Comparison of ENCODE assay signal across 9 mouse cellular contexts in genomic region chr16:91512161-91512787, GRCm38 (mm10). TPM values are rescaled to one million over a fixed set of nuclear protein-coding genes. Genes with fewer than 3 reads are reported as not detected.
DNase-seq lines count a peak whose midpoint lies in the region; ATAC-seq and TF ChIP-seq lines count a peak whose summit lies in the region.
"Had no signal": no experiment of that assay in that cellular context is flagged by ENCODE, and none has a peak within 500 bp of the region (broad histone marks: within the 10 kb centered on the region; RNA-seq: fewer than 3 reads in every experiment).

No protein-coding gene starts in this region.

- intact Hi-C loops in gastrocnemius, postnatal 14 days (cut with DNase I; ENCODE audit: low total_unique reads), result loop anchor here (5.0 kb wide), 1 partner anchor 50 kb away; no protein-coding TSS in a partner anchor

- H3K36me3 ChIP-seq in limb, embryonic 10.5 days, result peaks cover 6% of the 10 kb centered on the region
- H3K36me3 ChIP-seq in midbrain, postnatal 0 days (ENCODE audit: insufficient read depth, low read length), result peaks cover 5% of the 10 kb centered on the region; the same call in 1 of the 2 replicates

- peak; percentile 97 for TF ChIP-seq CTCF in cortical plate, adult 2 months (IDR thresholded peaks at IDR 0.05; ENCODE audit: extremely low read depth, insufficient read depth, low read length)
- TF ChIP-seq CTCF in midbrain, postnatal 0 days (IDR thresholded peaks at IDR 0.05), result peak; percentile 98

- H3K27ac ChIP-seq in cortical plate, adult 2 months (ENCODE audit: insufficient read depth, low read length), result no peak overlapping the region
- H3K27ac ChIP-seq in limb, embryonic 10.5 days, result no peak overlapping the region
- H3K27ac ChIP-seq in midbrain, postnatal 0 days (ENCODE audit: low read depth, low read length), result no peak overlapping the region
- H3K27ac ChIP-seq: embryonic facial prominence, embryonic 13.5 days had no signal

- 37% methylated on average over 7 of the region's 7 CpGs for WGBS in limb, embryonic 10.5 days
- WGBS in midbrain, postnatal 0 days, result 35% methylated on average over 7 of the region's 7 CpGs

- no peak overlapping the region for H3K4me3 ChIP-seq in cortical plate, adult 2 months (ENCODE audit: insufficient read depth, low read length)
- no peak overlapping the region for H3K4me3 ChIP-seq in limb, embryonic 10.5 days
- H3K4me3 ChIP-seq in midbrain, postnatal 0 days (ENCODE audit: low read depth, low read length), result no peak overlapping the region
- H3K4me3 ChIP-seq: embryonic facial prominence, embryonic 13.5 days had no signal

- ATAC-seq in midbrain, postnatal 0 days (ENCODE audit: low FRiP score), result no peak

- TF ChIP-seq POLR2A in cortical plate, adult 2 months (IDR thresholded peaks at IDR 0.05; ENCODE audit: extremely low read depth, insufficient read depth, low read length), result no peak

- H3K4me2 ChIP-seq in midbrain, postnatal 0 days (ENCODE audit: low read depth, low read length, poor library complexity, severe bottlenecking), result no peak overlapping the region
- H3K4me2 ChIP-seq: embryonic facial prominence, embryonic 13.5 days had no signal

- H3K9ac ChIP-seq in midbrain, postnatal 0 days (replicated peaks; ENCODE audit: low read length, poor library complexity, severe bottlenecking), result no peak overlapping the region
- H3K9ac ChIP-seq: embryonic facial prominence, embryonic 13.5 days had no signal

- peak; percentile 94 for DNase-seq in 3T3-L1 (ENCODE audit: low read depth, low spot score)
- DNase-seq in adrenal gland, adult (ENCODE audit: inconsistent age in 2 of 2, low spot score in 1 of 2), result peak; percentile 78 to 95
- DNase-seq in gastrocnemius, postnatal 14 days, result peak; percentile 69
- DNase-seq in kidney, adult 18-20 months, result peak; percentile 86
- DNase-seq in limb, embryonic 10.5 days (ENCODE audit: low spot score), result peak; percentile 84
- DNase-seq in midbrain, postnatal 0 days (ENCODE audit: low spot score), result peak; percentile 84
- peak; percentile 70 to 86 for DNase-seq in spleen, postnatal 14 days (ENCODE audit: low spot score in 2 of 2)

- no peaks in the 10 kb centered on the region for H3K4me1 ChIP-seq in cortical plate, adult 2 months (ENCODE audit: control insufficient read depth, insufficient read depth, low read length)
- H3K4me1 ChIP-seq in limb, embryonic 10.5 days, result no peaks in the 10 kb centered on the region; the same call in 1 of the 2 replicates
- H3K4me1 ChIP-seq in midbrain, postnatal 0 days (ENCODE audit: insufficient read depth, low read length), result no peaks in the 10 kb centered on the region
- H3K4me1 ChIP-seq: embryonic facial prominence, embryonic 13.5 days had no signal

- no peaks in the 10 kb centered on the region for H3K9me3 ChIP-seq in limb, embryonic 10.5 days (replicated peaks)
- no peaks in the 10 kb centered on the region for H3K9me3 ChIP-seq in midbrain, postnatal 0 days (ENCODE audit: low read length)
- H3K9me3 ChIP-seq: embryonic facial prominence, embryonic 13.5 days had no signal

- no peaks in the 10 kb centered on the region for H3K27me3 ChIP-seq in limb, embryonic 10.5 days (ENCODE audit: low read depth, poor library complexity, severe bottlenecking)
- H3K27me3 ChIP-seq in midbrain, postnatal 0 days (ENCODE audit: insufficient read depth, low read length), result no peaks in the 10 kb centered on the region
- H3K27me3 ChIP-seq: embryonic facial prominence, embryonic 13.5 days had no signal

RNA-seq across cellular contexts. Expression of gene Ifnar1, which starts 27.2 kb away (rescaled TPM):
- polyA plus RNA-seq in cortical plate, adult 2 months (2012; rRNA removed), result 35.5 and 36.2 TPM in 2 replicates
- 10 to 100 TPM; 26.1 to 28.7 TPM for total RNA-seq in gastrocnemius, postnatal 14 days (2021)
- 53.8 and 61.4 TPM in 2 replicates for polyA plus RNA-seq in limb, embryonic 10.5 days (2016; fragmentation: Nextera tagmentation; extraction: Ambion mirVana)
- 61.1 and 78.9 TPM in 2 replicates for total RNA-seq in midbrain, postnatal 0 days (2014; rRNA removed)
- 30.9 and 32.4 TPM in 2 replicates for polyA plus RNA-seq in midbrain, postnatal 0 days (2015; fragmentation: Nextera tagmentation; extraction: Ambion mirVana)

RNA-seq across cellular contexts. Expression of gene Ifngr2, which starts 34.6 kb away (rescaled TPM):
- 31.6 and 32.9 TPM in 2 replicates for polyA plus RNA-seq in cortical plate, adult 2 months (2012; rRNA removed)
- total RNA-seq in gastrocnemius, postnatal 14 days (2021), result 10 to 100 TPM; 51.4 to 54.4 TPM
- polyA plus RNA-seq in limb, embryonic 10.5 days (2016; fragmentation: Nextera tagmentation; extraction: Ambion mirVana), result 24.1 and 32.9 TPM in 2 replicates
- 59.3 and 75.1 TPM in 2 replicates for total RNA-seq in midbrain, postnatal 0 days (2014; rRNA removed)
- 140 and 141 TPM in 2 replicates for polyA plus RNA-seq in midbrain, postnatal 0 days (2015; fragmentation: Nextera tagmentation; extraction: Ambion mirVana)
